Mouse (Mus musculus) liver, embryonic 16.5 days (tissue): Measurements from ENCODE around the gene Unc5cl. TPM values are rescaled to one million over a fixed set of nuclear protein-coding genes. Genes with fewer than 3 reads are reported as not detected.

ENCODE experiments used
- ATAC-seq: fragments of 200-750 bp; cut with Nextera tagmentation; 2 replicates; pipeline ENCODE4 v1.8.0; 2017; ENCODE audit warnings: low read depth, mild to moderate bottlenecking, moderate number of reproducible peaks, moderate library complexity
- H3K27ac ChIP-seq: fragments of 300-500 bp; sonication (generic); 2 replicates; pipeline ENCODE4 v1.5.1; 2014; ENCODE audit warnings: mild to moderate bottlenecking, low read length
- H3K27me3 ChIP-seq: fragments of 300-500 bp; sonication (generic); 2 replicates; pipeline ENCODE4 v1.6.1; 2014; ENCODE audit warnings: low read depth, low read length, mixed read lengths; ENCODE audit not compliant: control insufficient read depth, insufficient read depth
- H3K36me3 ChIP-seq: fragments of 300-500 bp; sonication (generic); 2 replicates; pipeline ENCODE4 v1.6.1; 2014; ENCODE audit warnings: mild to moderate bottlenecking; ENCODE audit not compliant: control insufficient read depth, insufficient read depth
- H3K4me1 ChIP-seq: fragments of 300-500 bp; sonication (generic); 2 replicates; pipeline ENCODE4 v1.6.1; 2014; ENCODE audit warnings: low read depth, low read length, mixed read lengths; ENCODE audit not compliant: control insufficient read depth
- H3K4me2 ChIP-seq: fragments of 300-500 bp; sonication (generic); 2 replicates; pipeline ENCODE4 v1.6.1; 2014; ENCODE audit warnings: low read depth, low read length, mixed read lengths
- H3K4me3 ChIP-seq: fragments of 300-500 bp; sonication (generic); 2 replicates; pipeline ENCODE4 v1.5.1; 2014; ENCODE audit warnings: low read depth, mild to moderate bottlenecking, low read length
- H3K9ac ChIP-seq: fragments of 300-500 bp; sonication (generic); 2 replicates; pipeline ENCODE4 v1.6.1; 2014; ENCODE audit warnings: low read depth, low read length
- H3K9me3 ChIP-seq: fragments of 300-500 bp; sonication (generic); replicated peaks from 2 replicates; pipeline ENCODE4 v1.6.1; 2016; ENCODE audit warnings: low read length; ENCODE audit not compliant: control insufficient read depth
- WGBS: fragments of 180-500 bp; shearing (Covaris S2); extraction: QIAGEN DNeasy Blood & Tissue Kit; methylation state at CpG from one replicate; pipeline ENCODE4 v1.1.7; 2014; ENCODE audit not compliant: insufficient replicate concordance; 5-methylcytosine and 5-hydroxymethylcytosine counted together
- polyA plus RNA-seq: library from polyadenylated mRNA; unstranded; fragments of >200 nt; fragmentation: Nextera tagmentation; extraction: Ambion mirVana; gene quantifications from 2 replicates; pipeline ENCODE4 v1.2.1, GENCODE M21; 2015

Unc5cl gene
- polyA plus RNA-seq, 1 experiment from 2014 or later = 4.2 TPM

- ATAC-seq = no peak
- Histone ChIP-seq H3K4me3 (no peak overlapping the region), H3K4me2 (no peak overlapping the region), H3K36me3 (no peaks in the 10 kb centered on the region), H3K9me3 (no peaks in the 10 kb centered on the region), H3K27ac (no peak overlapping the region), H3K27me3 (no peaks in the 10 kb centered on the region; the same call in 1 of the 2 replicates), H3K9ac (no peak overlapping the region), H3K4me1 (no peaks in the 10 kb centered on the region)
- 27% methylated on average over 11 of the region's 14 CpGs for WGBS
Measured at GRCm38 (mm10) chr17:48533844-48534705, 79.4 kb downstream of the Unc5cl start.

- no peak overlapping the region for H3K27ac ChIP-seq
- no peak for ATAC-seq
- 60% methylated on average over 5 of the region's 5 CpGs for WGBS
Measured at GRCm38 (mm10) chr17:48538328-48538727, 83.6 kb downstream of the Unc5cl start.

GRCm38 (mm10) chr17:48539326-48539725 is 84.6 kb downstream of the Unc5cl start:
- 82% methylated on average over 17 of the region's 17 CpGs for whole genome bisulfite sequencing
- H3K9me3 ChIP-seq = no peaks in the 10 kb centered on the region
- no peak for ATAC-seq

More at GRCm38 (mm10) chr17:48538328-48538727, 83.6 kb downstream of the Unc5cl start:
- Histone ChIP-seq H3K4me2 (no peak overlapping the region), H3K9me3 (no peaks in the 10 kb centered on the region), H3K9ac (no peak overlapping the region), H3K4me3 (no peak overlapping the region), H3K36me3 (no peaks in the 10 kb centered on the region), H3K27me3 (no peaks in the 10 kb centered on the region; the same call in 1 of the 2 replicates), H3K4me1 (no peaks in the 10 kb centered on the region)

DNA sequence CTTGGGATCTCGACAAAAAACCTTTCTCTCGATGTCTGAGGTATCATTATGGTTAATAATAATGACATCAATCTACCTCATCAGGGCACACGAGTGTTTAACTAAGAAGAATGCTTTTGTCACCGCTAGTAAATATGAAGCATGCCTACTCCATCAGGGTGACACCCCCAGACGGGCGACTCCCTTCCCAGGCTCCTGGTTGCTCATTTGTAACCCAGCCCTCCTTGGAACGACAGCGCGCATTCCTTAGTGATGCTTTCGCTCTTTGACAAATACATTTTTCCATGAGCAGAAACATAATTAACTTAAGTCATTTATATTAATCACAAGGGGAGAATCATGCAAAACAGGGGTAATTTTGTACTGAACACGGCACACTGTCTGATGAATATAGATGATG is 88.0 kb downstream of the Unc5cl start:
- ATAC-seq = no peak
- Histone ChIP-seq H3K27ac (no peak overlapping the region), H3K4me1 (no peaks in the 10 kb centered on the region), H3K27me3 (no peaks in the 10 kb centered on the region), H3K9me3 (no peaks in the 10 kb centered on the region), H3K4me3 (no peak overlapping the region), H3K4me2 (no peak overlapping the region), H3K9ac (no peak overlapping the region), H3K36me3 (no peaks in the 10 kb centered on the region)
- WGBS = 66% methylated on average over 11 of the region's 11 CpGs

More at GRCm38 (mm10) chr17:48539326-48539725, 84.6 kb downstream of the Unc5cl start:
- H3K4me1 ChIP-seq = no peaks in the 10 kb centered on the region
- H3K27me3 ChIP-seq = no peaks in the 10 kb centered on the region; the same call in 1 of the 2 replicates
- H3K27ac ChIP-seq = no peak overlapping the region
- no peak overlapping the region for H3K4me2 ChIP-seq
- no peak overlapping the region for H3K9ac ChIP-seq
- H3K36me3 ChIP-seq = no peaks in the 10 kb centered on the region
- H3K4me3 ChIP-seq = no peak overlapping the region

DNA sequence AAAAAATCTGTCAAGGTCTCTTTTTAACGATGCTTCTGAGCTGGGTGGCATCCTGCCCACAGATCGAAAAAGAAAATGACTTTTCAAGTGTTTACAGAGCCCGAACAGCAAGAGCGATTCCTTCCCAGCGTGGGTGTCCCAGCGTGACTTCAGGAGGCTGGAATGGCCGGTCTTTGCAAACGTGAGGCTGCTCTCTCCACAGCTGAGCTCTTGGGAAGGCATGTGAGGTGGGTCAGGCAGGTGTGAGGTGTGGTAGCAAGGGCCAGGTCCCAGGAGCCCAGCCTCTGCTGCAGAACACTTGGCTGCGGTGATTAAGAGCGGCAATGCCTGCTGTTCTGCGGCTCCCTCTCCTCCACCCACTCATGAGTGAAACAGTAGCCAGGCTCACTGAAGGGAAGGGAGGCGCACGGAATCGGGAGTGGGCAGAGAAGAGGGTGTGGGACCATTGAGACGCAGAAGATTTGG is 88.6 kb downstream of the Unc5cl start:
- no peak overlapping the region for H3K4me3 ChIP-seq
- no peaks in the 10 kb centered on the region for H3K27me3 ChIP-seq
- no peaks in the 10 kb centered on the region for H3K4me1 ChIP-seq
- no peak overlapping the region for H3K9ac ChIP-seq
- H3K9me3 ChIP-seq = no peaks in the 10 kb centered on the region
- no peaks in the 10 kb centered on the region for H3K36me3 ChIP-seq
- 70% methylated on average over 15 of the region's 15 CpGs for WGBS
- no peak overlapping the region for H3K27ac ChIP-seq
- ATAC-seq = no peak
- H3K4me2 ChIP-seq = no peak overlapping the region

DNA sequence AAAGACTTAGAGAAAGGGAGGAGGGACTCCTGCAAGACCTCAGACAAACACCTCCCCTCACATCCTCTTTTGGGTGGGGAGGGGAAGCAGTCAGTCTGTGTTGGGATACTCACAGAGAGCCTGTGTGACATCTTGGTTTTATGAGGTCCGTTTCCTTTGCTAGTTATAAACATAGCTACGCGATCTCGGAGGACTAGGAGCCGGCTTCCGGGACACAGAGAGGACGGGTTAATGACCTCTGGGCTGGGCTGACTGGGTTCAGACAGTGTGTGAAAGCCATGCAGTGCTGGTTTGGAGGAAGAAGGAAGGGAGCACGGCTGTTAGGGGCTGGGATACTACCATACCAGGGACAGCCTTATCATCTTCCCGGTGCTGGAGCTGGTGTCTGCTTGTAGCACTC is 90.0 kb downstream of the Unc5cl start:
- H3K4me2 ChIP-seq = no peak overlapping the region
- H3K36me3 ChIP-seq = no peaks in the 10 kb centered on the region
- 0 out of 2 replicates have a peak, but pooled peaks have one; percentile 11 for ATAC-seq
- no peaks in the 10 kb centered on the region for H3K9me3 ChIP-seq
- 13% methylated on average over 9 of the region's 9 CpGs for WGBS
- H3K27me3 ChIP-seq = no peaks in the 10 kb centered on the region
- H3K4me1 ChIP-seq = no peaks in the 10 kb centered on the region
- H3K4me3 ChIP-seq = no peak overlapping the region
- H3K27ac ChIP-seq = no peak overlapping the region
- H3K9ac ChIP-seq = no peak overlapping the region

DNA sequence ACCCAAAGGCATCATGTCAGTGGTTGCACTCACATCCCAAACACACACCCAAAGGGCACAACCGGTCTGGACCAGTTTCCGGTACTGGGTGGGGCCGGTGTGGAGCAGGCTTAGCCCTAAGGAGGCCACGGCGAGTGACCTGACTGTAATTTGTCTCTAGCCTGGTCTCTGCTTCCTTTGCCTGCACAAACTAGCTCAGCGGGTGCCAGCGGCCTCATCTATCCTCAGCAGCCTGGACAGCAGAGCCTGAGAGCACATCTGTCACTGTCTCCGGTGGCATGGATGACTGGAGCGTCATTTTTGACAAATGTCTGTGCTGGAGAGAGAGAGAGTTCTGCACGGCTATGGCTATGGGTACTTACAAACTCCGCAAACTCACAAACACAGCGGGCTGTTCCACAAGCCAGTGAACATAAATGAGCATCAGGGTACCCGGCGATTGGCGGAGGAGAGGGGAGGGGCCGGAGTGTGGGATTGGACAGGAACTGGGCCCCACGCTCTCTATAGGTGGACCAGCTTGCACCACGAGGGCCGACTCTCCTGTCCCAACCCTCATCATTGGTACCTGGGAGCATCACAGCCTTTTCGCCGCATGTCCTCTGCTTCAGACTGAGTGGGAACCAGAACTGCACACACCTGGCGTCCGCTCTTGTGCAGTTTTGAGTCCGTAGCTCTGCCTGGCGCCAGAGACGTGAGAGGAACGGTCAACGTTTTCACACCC is 90.7 kb downstream of the Unc5cl start:
- H3K9ac ChIP-seq = no peak overlapping the region
- no peaks in the 10 kb centered on the region for H3K4me1 ChIP-seq
- H3K4me2 ChIP-seq = no peak overlapping the region
- 61% methylated on average over 28 of the region's 28 CpGs for WGBS
- no peaks in the 10 kb centered on the region for H3K36me3 ChIP-seq
- H3K27ac ChIP-seq = no peak overlapping the region
- no peaks in the 10 kb centered on the region for H3K27me3 ChIP-seq
- no peaks in the 10 kb centered on the region for H3K9me3 ChIP-seq
- ATAC-seq = no peak
- H3K4me3 ChIP-seq = no peak overlapping the region

DNA sequence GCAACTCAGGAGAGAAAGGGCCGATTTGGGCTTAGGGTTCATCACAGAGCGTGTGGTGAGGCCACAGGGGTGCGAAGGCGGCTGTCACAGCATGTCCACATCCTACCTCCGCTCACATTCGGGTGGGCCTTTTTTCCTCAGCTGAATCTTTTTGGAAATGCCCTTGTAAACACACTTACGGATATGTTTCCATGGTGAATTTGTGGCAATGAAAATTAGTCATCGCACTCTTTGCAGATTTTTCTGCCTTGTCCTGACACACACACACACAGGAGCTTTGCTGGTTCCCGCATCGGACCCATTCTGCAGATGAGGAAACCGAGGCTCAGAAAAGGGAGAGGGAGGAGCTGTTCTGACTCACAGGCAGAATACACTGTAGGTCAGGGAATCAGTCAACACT is 91.3 kb downstream of the Unc5cl start:
- H3K27ac ChIP-seq = no peak overlapping the region
- no peak overlapping the region for H3K4me2 ChIP-seq
- WGBS = 79% methylated on average over 11 of the region's 11 CpGs
- no peaks in the 10 kb centered on the region for H3K9me3 ChIP-seq
- ATAC-seq = no peak
- no peak overlapping the region for H3K4me3 ChIP-seq
- no peak overlapping the region for H3K9ac ChIP-seq
- no peaks in the 10 kb centered on the region for H3K4me1 ChIP-seq
- no peaks in the 10 kb centered on the region for H3K36me3 ChIP-seq
- H3K27me3 ChIP-seq = no peaks in the 10 kb centered on the region

DNA sequence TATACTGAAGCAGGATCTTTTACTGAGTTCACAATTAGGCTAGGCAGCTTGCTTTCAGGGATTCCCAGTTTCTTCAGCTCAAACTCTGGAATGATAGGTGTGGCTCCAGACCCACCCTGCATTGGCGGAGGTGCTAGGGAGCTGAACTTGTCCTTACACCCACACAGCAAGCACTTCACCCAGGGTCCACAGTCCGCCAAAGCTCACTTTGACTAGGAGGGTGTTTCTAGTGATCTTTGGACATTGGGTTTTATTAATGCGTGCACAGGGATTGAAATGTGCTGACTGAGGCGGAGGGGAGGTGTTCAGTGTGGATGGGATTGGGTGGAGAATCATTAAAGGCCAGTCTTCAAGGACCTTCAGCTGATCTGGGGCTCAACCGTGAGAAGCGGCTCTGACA is 93.0 kb downstream of the Unc5cl start:
- H3K4me2 ChIP-seq = no peak overlapping the region
- 66% methylated on average over 6 of the region's 6 CpGs for WGBS
- no peaks in the 10 kb centered on the region for H3K9me3 ChIP-seq
- H3K27me3 ChIP-seq = no peaks in the 10 kb centered on the region
- H3K27ac ChIP-seq = no peak overlapping the region
- H3K36me3 ChIP-seq = no peaks in the 10 kb centered on the region
- H3K4me1 ChIP-seq = no peaks in the 10 kb centered on the region
- H3K4me3 ChIP-seq = no peak overlapping the region
- no peak for ATAC-seq
- H3K9ac ChIP-seq = no peak overlapping the region
